Comparison of ENCODE assay signal across 27 mouse cellular contexts in genomic region chr16:76047066-76047465, GRCm38 (mm10). TPM values are rescaled to one million over a fixed set of nuclear protein-coding genes. Genes with fewer than 3 reads are reported as not detected.
A peak's percentile ranks its signal among the peaks of the same experiment; 100 is the strongest.
DNase-seq lines count a peak whose midpoint lies in the region; ATAC-seq and TF ChIP-seq lines count a peak whose summit lies in the region.
"Had no signal": no experiment of that assay in that cellular context is flagged by ENCODE, and none has a peak within 500 bp of the region (broad histone marks: within the 10 kb centered on the region; RNA-seq: fewer than 3 reads in every experiment).

No protein-coding gene starts in this region.

- no peaks in the 10 kb centered on the region for H3K9me3 ChIP-seq in hindbrain, postnatal 0 days (ENCODE audit: low read length)
- no peaks in the 10 kb centered on the region for H3K9me3 ChIP-seq in hindbrain, embryonic 12.5 days (replicated peaks)
- H3K9me3 ChIP-seq in lung, embryonic 14.5 days (ENCODE audit: low read depth, low read length): no peaks in the 10 kb centered on the region
- H3K9me3 ChIP-seq in lung, postnatal 0 days (ENCODE audit: low read length): no peaks in the 10 kb centered on the region
- H3K9me3 ChIP-seq: embryonic facial prominence, embryonic 13.5 days; embryonic facial prominence, embryonic 15.5 days; forebrain, embryonic 10.5 days; forebrain, embryonic 12.5 days; G1E had no signal

- no peak overlapping the region for H3K4me2 ChIP-seq in hindbrain, postnatal 0 days (ENCODE audit: low read depth, low read length)
- H3K4me2 ChIP-seq in hindbrain, embryonic 12.5 days (replicated peaks): no peak overlapping the region
- H3K4me2 ChIP-seq in lung, embryonic 14.5 days: no peak overlapping the region
- H3K4me2 ChIP-seq in lung, postnatal 0 days (replicated peaks; ENCODE audit: low read depth, low read length): no peak overlapping the region
- H3K4me2 ChIP-seq: embryonic facial prominence, embryonic 13.5 days; embryonic facial prominence, embryonic 15.5 days; forebrain, embryonic 12.5 days had no signal

- H3K27ac ChIP-seq in hindbrain, postnatal 0 days: no peak overlapping the region
- no peak overlapping the region for H3K27ac ChIP-seq in hindbrain, embryonic 12.5 days
- H3K27ac ChIP-seq in lung, embryonic 14.5 days (ENCODE audit: low read depth): no peak overlapping the region
- no peak overlapping the region for H3K27ac ChIP-seq in lung, postnatal 0 days (ENCODE audit: low read length)
- H3K27ac ChIP-seq: embryonic facial prominence, embryonic 13.5 days; embryonic facial prominence, embryonic 15.5 days; forebrain, embryonic 10.5 days; forebrain, embryonic 12.5 days had no signal

- no peaks in the 10 kb centered on the region for H3K4me1 ChIP-seq in hindbrain, postnatal 0 days (ENCODE audit: insufficient read depth, low read length)
- H3K4me1 ChIP-seq in hindbrain, embryonic 12.5 days: no peaks in the 10 kb centered on the region
- H3K4me1 ChIP-seq in lung, embryonic 14.5 days (ENCODE audit: insufficient read depth): no peaks in the 10 kb centered on the region
- H3K4me1 ChIP-seq in lung, postnatal 0 days (ENCODE audit: insufficient read depth, low read depth, low read length): no peaks in the 10 kb centered on the region
- H3K4me1 ChIP-seq: embryonic facial prominence, embryonic 13.5 days; embryonic facial prominence, embryonic 15.5 days; forebrain, embryonic 10.5 days; forebrain, embryonic 12.5 days had no signal

- no peak overlapping the region for H3K4me3 ChIP-seq in hindbrain, postnatal 0 days (ENCODE audit: low read length)
- no peak overlapping the region for H3K4me3 ChIP-seq in hindbrain, embryonic 12.5 days
- H3K4me3 ChIP-seq in lung, embryonic 14.5 days (ENCODE audit: low read depth, low read length): no peak overlapping the region
- H3K4me3 ChIP-seq in lung, postnatal 0 days (ENCODE audit: low read depth, low read length): no peak overlapping the region
- H3K4me3 ChIP-seq: embryonic facial prominence, embryonic 13.5 days; embryonic facial prominence, embryonic 15.5 days; erythroblast, embryonic 14.5 days; forebrain, embryonic 10.5 days; forebrain, embryonic 12.5 days had no signal

- H3K9ac ChIP-seq in hindbrain, postnatal 0 days (replicated peaks; ENCODE audit: low read length): no peak overlapping the region
- H3K9ac ChIP-seq in hindbrain, embryonic 12.5 days: no peak overlapping the region
- no peak overlapping the region for H3K9ac ChIP-seq in lung, embryonic 14.5 days
- no peak overlapping the region for H3K9ac ChIP-seq in lung, postnatal 0 days (replicated peaks; ENCODE audit: low read depth)
- H3K9ac ChIP-seq: embryonic facial prominence, embryonic 13.5 days; embryonic facial prominence, embryonic 15.5 days; forebrain, embryonic 12.5 days had no signal

- WGBS in hindbrain, postnatal 0 days: 39% methylated on average over 3 of the region's 3 CpGs
- WGBS in hindbrain, embryonic 12.5 days: 66% methylated on average over 3 of the region's 3 CpGs
- WGBS in lung, embryonic 14.5 days: 44% methylated on average over 3 of the region's 3 CpGs
- WGBS in lung, postnatal 0 days: 44% methylated on average over 3 of the region's 3 CpGs

- peak; percentile 79 to 86 for DNase-seq in cerebellum, postnatal 10 days
- DNase-seq in cerebellum, adult 9-10 months: no peak
- DNase-seq in hindbrain, postnatal 0 days (ENCODE audit: low spot score): peak; percentile 30
- peak; percentile 50 for DNase-seq in lung, embryonic 14.5 days
- DNase-seq in lung, postnatal 0 days (ENCODE audit: low spot score): no peak
- DNase-seq in adipocyte (ENCODE audit: low spot score): peak; percentile 10
- DNase-seq: adrenal gland, adult 2 months; adrenal gland, postnatal 10 days; adrenal gland, postnatal 25 days; B cell, adult 2 months; cerebellum, adult 11 months; cerebellum, adult 18-20 months; cerebellum, adult 8-10 months; embryo, embryonic 11 days had no signal

- no peak for TF ChIP-seq EP300 in lung, postnatal 0 days (IDR thresholded peaks at IDR 0.05)

- no peaks in the 10 kb centered on the region for H3K27me3 ChIP-seq in hindbrain, postnatal 0 days (ENCODE audit: insufficient read depth, low read length)
- H3K27me3 ChIP-seq in hindbrain, embryonic 12.5 days: no peaks in the 10 kb centered on the region
- no peaks in the 10 kb centered on the region for H3K27me3 ChIP-seq in lung, embryonic 14.5 days (ENCODE audit: insufficient read depth, low read length)
- H3K27me3 ChIP-seq in lung, postnatal 0 days (replicated peaks; ENCODE audit: insufficient read depth, low read length): no peaks in the 10 kb centered on the region
- H3K27me3 ChIP-seq: CH12.LX; embryonic facial prominence, embryonic 13.5 days; embryonic facial prominence, embryonic 15.5 days; forebrain, embryonic 12.5 days had no signal

- TF ChIP-seq CTCF in hindbrain, postnatal 0 days (IDR thresholded peaks at IDR 0.05; ENCODE audit: low read depth): no peak
- no peak for TF ChIP-seq CTCF in lung, embryonic 14.5 days (IDR thresholded peaks at IDR 0.05; ENCODE audit: low read depth)
- no peak for TF ChIP-seq CTCF in lung, postnatal 0 days (IDR thresholded peaks at IDR 0.05)

- no peaks in the 10 kb centered on the region for H3K36me3 ChIP-seq in hindbrain, postnatal 0 days (ENCODE audit: insufficient read depth, low read length)
- no peaks in the 10 kb centered on the region for H3K36me3 ChIP-seq in hindbrain, embryonic 12.5 days
- no peaks in the 10 kb centered on the region for H3K36me3 ChIP-seq in lung, embryonic 14.5 days (ENCODE audit: insufficient read depth)
- H3K36me3 ChIP-seq in lung, postnatal 0 days (ENCODE audit: insufficient read depth, low read length): no peaks in the 10 kb centered on the region
- H3K36me3 ChIP-seq: embryonic facial prominence, embryonic 13.5 days; embryonic facial prominence, embryonic 15.5 days; forebrain, embryonic 10.5 days; forebrain, embryonic 12.5 days; G1E had no signal

- no peak for ATAC-seq in hindbrain, postnatal 0 days
- no peak for ATAC-seq in hindbrain, embryonic 12.5 days (ENCODE audit: low FRiP score)
- ATAC-seq in lung, embryonic 14.5 days (ENCODE audit: insufficient read depth): no peak
- no peak for ATAC-seq in lung, postnatal 0 days
- ATAC-seq: activated CD4-positive, CD25-positive, alpha-beta regulatory T cell, adult 4 months; CD4-positive, CD25-positive, alpha-beta regulatory T cell, adult 4 months; forebrain, embryonic 14.5 days; forebrain, embryonic 16.5 days; Patski had no signal

RNA-seq across cellular contexts. Expression of gene Samsn1, which starts 25.0 kb away (rescaled TPM):
- 0.22 and 1.6 TPM in 2 replicates for total RNA-seq in hindbrain, postnatal 0 days (2014; rRNA removed)
- 1.1 and 2.1 TPM in 2 replicates for polyA plus RNA-seq in hindbrain, postnatal 0 days (2015; fragmentation: Nextera tagmentation; extraction: Ambion mirVana)
- polyA plus RNA-seq in hindbrain, embryonic 12.5 days (2016; fragmentation: Nextera tagmentation; extraction: Ambion mirVana): 1.5 and 1.6 TPM in 2 replicates
- 2.9 and 3.9 TPM in 2 replicates for polyA plus RNA-seq in lung, embryonic 14.5 days (2014; fragmentation: Nextera tagmentation; extraction: Ambion mirVana)
- 4.1 and 4.3 TPM in 2 replicates for polyA plus RNA-seq in lung, postnatal 0 days (2015; fragmentation: Nextera tagmentation; extraction: Ambion mirVana)
- polyA plus RNA-seq: erythroblast, embryonic 14.5 days; Patski had no signal

Comparison
In these comparisons a context has a peak if more than half of its experiments do, and no peak if none do; other contexts are left out.
1. DNase-seq: peak in cerebellum, postnatal 10 days (2 of 2), hindbrain, postnatal 0 days (single experiment), lung, embryonic 14.5 days (single experiment) and adipocyte (single experiment); none in cerebellum, adult 9-10 months (single experiment) and lung, postnatal 0 days (single experiment).